Mouse (Mus musculus) testis, adult 2 months (tissue): ENCODE data around the gene Zcchc2. TPM values are rescaled to one million over a fixed set of nuclear protein-coding genes. Genes with fewer than 3 reads are reported as not detected.

ENCODE experiments used
- H3K27ac ChIP-seq: fragments of 200-500 bp; 2 replicates; pipeline ENCODE4 v1.5.1; 2012; ENCODE audit warnings: low read depth, low read length; ENCODE audit not compliant: control insufficient read depth, insufficient read depth
- H3K27me3 ChIP-seq: fragments of 200-500 bp; 2 replicates; pipeline ENCODE4 v1.6.1; 2012; ENCODE audit warnings: mild to moderate bottlenecking, low read length, moderate library complexity; ENCODE audit not compliant: control insufficient read depth, insufficient read depth
- H3K36me3 ChIP-seq: fragments of 200-500 bp; 2 replicates; pipeline ENCODE4 v1.6.1; 2012; ENCODE audit warnings: mild to moderate bottlenecking, low read length; ENCODE audit not compliant: control insufficient read depth, insufficient read depth
- H3K4me1 ChIP-seq: fragments of 200-500 bp; 2 replicates; pipeline ENCODE4 v1.6.1; 2012; ENCODE audit warnings: low read length; ENCODE audit not compliant: control insufficient read depth, insufficient read depth
- H3K4me3 ChIP-seq: fragments of 200-500 bp; 2 replicates; pipeline ENCODE4 v1.5.1; 2012; ENCODE audit warnings: low read depth, mild to moderate bottlenecking, low read length, moderate library complexity, mixed read lengths; ENCODE audit not compliant: control insufficient read depth
- CTCF ChIP-seq: fragments of 200-500 bp; IDR thresholded peaks from 2 replicates; pipeline ENCODE4 v1.5.1; 2012; ENCODE audit warnings: low read depth, mild to moderate bottlenecking, inconsistent platforms, low read length, moderate library complexity; ENCODE audit not compliant: control insufficient read depth, insufficient read depth, insufficient replicate concordance
- POLR2A ChIP-seq: fragments of 200-500 bp; IDR thresholded peaks from 2 replicates; pipeline ENCODE4 v1.6.1; 2012; ENCODE audit warnings: low read depth, mild to moderate bottlenecking, inconsistent platforms, low read length, moderate library complexity; ENCODE audit not compliant: control insufficient read depth
- polyA plus RNA-seq: library from polyadenylated mRNA; depleted of rRNA; stranded (reverse); fragments of >200 nt; gene quantifications from 2 replicates; pipeline ENCODE4 v1.2.3, GENCODE M21; 2012

The Zcchc2 gene
- polyA plus RNA-seq, 1 experiment = 55.9 TPM

- H3K27me3 ChIP-seq = no peaks in the 10 kb centered on the region
- peaks cover 4% of the 10 kb centered on the region for H3K36me3 ChIP-seq
- no peak for TF ChIP-seq CTCF
- TF ChIP-seq POLR2A = no peak
- no peaks in the 10 kb centered on the region for H3K4me1 ChIP-seq
- no peak overlapping the region for H3K4me3 ChIP-seq
- H3K27ac ChIP-seq = no peak overlapping the region
Measured at GRCm38 (mm10) chr1:105999802-106000201, 9.6 kb downstream of the Zcchc2 start.

GRCm38 (mm10) chr1:106007581-106007980 lies 17.4 kb downstream of the Zcchc2 start:
- H3K4me3 ChIP-seq = no peak overlapping the region
- no peaks in the 10 kb centered on the region for H3K27me3 ChIP-seq
- H3K36me3 ChIP-seq = peaks cover 9% of the 10 kb centered on the region
- TF ChIP-seq CTCF (no peak), POLR2A (no peak)
- H3K4me1 ChIP-seq = no peaks in the 10 kb centered on the region
- H3K27ac ChIP-seq = no peak overlapping the region

GRCm38 (mm10) chr1:106011097-106011496 lies 20.9 kb downstream of the Zcchc2 start:
- TF ChIP-seq CTCF (no peak), POLR2A (no peak)
- H3K27me3 ChIP-seq = no peaks in the 10 kb centered on the region
- H3K36me3 ChIP-seq = peaks cover 4% of the 10 kb centered on the region
- H3K4me3 ChIP-seq = no peak overlapping the region
- no peaks in the 10 kb centered on the region for H3K4me1 ChIP-seq
- no peak overlapping the region for H3K27ac ChIP-seq

GRCm38 (mm10) chr1:106013759-106014158 lies 23.6 kb downstream of the Zcchc2 start:
- Histone ChIP-seq H3K4me1 (no peaks in the 10 kb centered on the region), H3K27me3 (no peaks in the 10 kb centered on the region), H3K36me3 (peaks cover 2% of the 10 kb centered on the region), H3K4me3 (no peak overlapping the region), H3K27ac (no peak overlapping the region)
- TF ChIP-seq CTCF (no peak), POLR2A (no peak)

GRCm38 (mm10) chr1:106016262-106016661 lies 26.1 kb downstream of the Zcchc2 start:
- H3K27me3 ChIP-seq = no peaks in the 10 kb centered on the region
- no peaks in the 10 kb centered on the region for H3K4me1 ChIP-seq
- no peak overlapping the region for H3K27ac ChIP-seq
- H3K36me3 ChIP-seq = no peaks in the 10 kb centered on the region; the same call in none of the 2 replicates
- H3K4me3 ChIP-seq = no peak overlapping the region
- TF ChIP-seq CTCF (no peak), POLR2A (no peak)

GRCm38 (mm10) chr1:106019854-106020253 lies 29.6 kb downstream of the Zcchc2 start:
- H3K27me3 ChIP-seq = no peaks in the 10 kb centered on the region
- no peaks in the 10 kb centered on the region for H3K4me1 ChIP-seq
- TF ChIP-seq CTCF (no peak), POLR2A (no peak)
- H3K36me3 ChIP-seq = peaks cover 5% of the 10 kb centered on the region
- no peak overlapping the region for H3K27ac ChIP-seq
- H3K4me3 ChIP-seq = no peak overlapping the region

- no peak overlapping the region for H3K27ac ChIP-seq
- TF ChIP-seq POLR2A = no peak
- TF ChIP-seq CTCF = no peak
- H3K4me1 ChIP-seq = no peaks in the 10 kb centered on the region
- peaks cover 10% of the 10 kb centered on the region for H3K36me3 ChIP-seq
- no peaks in the 10 kb centered on the region for H3K27me3 ChIP-seq
- no peak overlapping the region for H3K4me3 ChIP-seq
Measured at GRCm38 (mm10) chr1:106022998-106023397, 32.8 kb downstream of the Zcchc2 start.

- TF ChIP-seq POLR2A (no peak), CTCF (no peak)
- H3K4me1 ChIP-seq = no peaks in the 10 kb centered on the region
- H3K27ac ChIP-seq = no peak overlapping the region
- H3K36me3 ChIP-seq = peaks cover 10% of the 10 kb centered on the region
- no peak overlapping the region for H3K4me3 ChIP-seq
- no peaks in the 10 kb centered on the region for H3K27me3 ChIP-seq
Measured at GRCm38 (mm10) chr1:106024254-106024653, 34.0 kb downstream of the Zcchc2 start.
